Mouse (Mus musculus) liver (tissue): ENCODE measurements around the gene M1ap.

Experiments
- DNase-seq: peaks from one replicate; pipeline ENCODE4 v3.0.0-alpha.2; 2020; ENCODE audit warnings: mixed read lengths

Gene M1ap

GRCm38 (mm10) chr6:83011255-83011654, 64.6 kb downstream of the M1ap start:
- DNase-seq: no peak

- peak; percentile 69 for DNase-seq
These were observed 65.1 kb downstream of the M1ap start for GRCm38 (mm10) chr6:83011756-83012155.

- no peak for DNase-seq
These were observed 66.7 kb downstream of the M1ap start for GRCm38 (mm10) chr6:83013444-83013843.

GRCm38 (mm10) chr6:83014482-83015466, 68.1 kb downstream of the M1ap start:
- peak; percentile 93 for DNase-seq

GRCm38 (mm10) chr6:83015749-83016148, 69.0 kb downstream of the M1ap start:
- peak; percentile 41 for DNase-seq

- no peak for DNase-seq
These were observed 70.5 kb downstream of the M1ap start for GRCm38 (mm10) chr6:83017190-83017589.

- DNase-seq: peak; percentile 61
These were observed 72.3 kb downstream of the M1ap start for GRCm38 (mm10) chr6:83019044-83019443.

GRCm38 (mm10) chr6:83020121-83020520, 73.4 kb downstream of the M1ap start:
- peak; percentile 65 for DNase-seq

- no peak for DNase-seq
These were observed 74.3 kb downstream of the M1ap start for GRCm38 (mm10) chr6:83020836-83021593.

GRCm38 (mm10) chr6:83023008-83023407, 76.3 kb downstream of the M1ap start:
- DNase-seq: peak; percentile 66

GRCm38 (mm10) chr6:83023786-83024185, 77.1 kb downstream of the M1ap start:
- no peak for DNase-seq

- DNase-seq: no peak
These were observed 77.7 kb downstream of the M1ap start for GRCm38 (mm10) chr6:83024421-83024820.

GRCm38 (mm10) chr6:83025221-83025620, 78.5 kb downstream of the M1ap start:
- no peak for DNase-seq

- no peak for DNase-seq
These were observed 80.6 kb downstream of the M1ap start for GRCm38 (mm10) chr6:83027293-83027692.

- DNase-seq: no peak
These were observed 81.0 kb downstream of the M1ap start for GRCm38 (mm10) chr6:83027706-83028105.

- DNase-seq: no peak
These were observed 83.1 kb downstream of the M1ap start for GRCm38 (mm10) chr6:83029777-83030176.

GRCm38 (mm10) chr6:83031111-83031510, 84.4 kb downstream of the M1ap start:
- no peak for DNase-seq

GRCm38 (mm10) chr6:83031921-83032590, 85.4 kb downstream of the M1ap start:
- DNase-seq: no peak

GRCm38 (mm10) chr6:83032769-83033191, 86.1 kb downstream of the M1ap start:
- DNase-seq: peak; percentile 77

- DNase-seq: peak; percentile 90
These were observed 86.8 kb downstream of the M1ap start, which contains the start of the genes Dok1 and Loxl3 for GRCm38 (mm10) chr6:83033249-83034185. Gene Dok1 (minus strand): TSS chr6:83033471. Gene Loxl3 (plus strand): TSS chr6:83034173.

- DNase-seq: no peak
These were observed 87.9 kb downstream of the M1ap start for GRCm38 (mm10) chr6:83034463-83035055.
